Mouse (Mus musculus) splenic B cell, adult 2 months (primary cell): ENCODE data around the gene Gm5678.
"Not testable (repeated sequence)": the region's sequence is repeated elsewhere in the genome, so short reads cannot be mapped to it uniquely, and the experiment has no call there.

Experiments used
- DNase-seq: peaks from one replicate; pipeline ENCODE4 v3.0.0-alpha.2; 2011; ENCODE audit warnings: low read depth, low spot score
- H3K27me3 ChIP-seq: 2 replicates; pipeline ENCODE4 v1.6.1; 2012; ENCODE audit warnings: mild to moderate bottlenecking, low read length, moderate library complexity, mixed read lengths; ENCODE audit not compliant: control insufficient read depth, poor library complexity, insufficient read depth, severe bottlenecking
- H3K36me3 ChIP-seq: 2 replicates; pipeline ENCODE4 v1.6.1; 2012; ENCODE audit warnings: mild to moderate bottlenecking, low read length, moderate library complexity, mixed read lengths; ENCODE audit not compliant: control insufficient read depth, poor library complexity, insufficient read depth, severe bottlenecking

Gm5678 gene

DNA sequence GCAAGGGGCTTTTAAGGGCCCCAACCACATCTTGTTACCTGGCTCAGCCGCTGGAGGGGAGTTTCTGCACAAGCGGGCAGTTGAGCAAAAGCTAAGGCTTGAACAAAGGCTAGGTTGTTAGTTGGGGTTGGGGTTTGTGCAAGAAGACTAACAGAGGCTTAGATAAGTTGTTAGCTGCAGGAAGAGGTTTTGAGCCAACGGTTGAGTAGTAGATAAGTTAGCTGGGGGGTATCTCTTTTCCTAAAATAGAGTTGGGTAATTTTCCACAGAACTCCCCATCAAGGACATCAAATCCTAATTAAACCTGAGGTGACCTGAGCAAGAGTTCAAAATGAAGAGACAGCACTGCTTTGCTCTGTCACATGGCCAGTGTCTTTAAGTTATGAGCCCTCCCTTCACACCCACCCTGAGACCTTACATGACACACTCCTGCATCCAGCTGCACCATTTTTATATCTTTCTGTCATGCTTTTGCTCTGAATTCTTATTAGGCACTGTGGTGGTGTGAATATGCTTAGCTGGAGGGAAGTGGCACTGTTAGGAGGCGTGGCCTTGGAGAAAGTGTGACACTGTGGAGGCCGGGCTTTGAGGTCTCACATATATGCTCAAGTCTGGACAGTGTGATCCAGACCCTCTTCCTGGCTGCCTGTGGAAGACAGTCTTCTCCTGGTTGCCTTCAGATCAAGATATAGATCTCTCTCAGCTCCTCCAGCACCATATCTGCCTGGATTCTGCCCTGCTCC, 20.7 kb downstream of the Gm5678 start:
- no peaks in the 10 kb centered on the region for H3K36me3 ChIP-seq
- H3K27me3 ChIP-seq: no peaks in the 10 kb centered on the region
- no peak for DNase-seq

DNA sequence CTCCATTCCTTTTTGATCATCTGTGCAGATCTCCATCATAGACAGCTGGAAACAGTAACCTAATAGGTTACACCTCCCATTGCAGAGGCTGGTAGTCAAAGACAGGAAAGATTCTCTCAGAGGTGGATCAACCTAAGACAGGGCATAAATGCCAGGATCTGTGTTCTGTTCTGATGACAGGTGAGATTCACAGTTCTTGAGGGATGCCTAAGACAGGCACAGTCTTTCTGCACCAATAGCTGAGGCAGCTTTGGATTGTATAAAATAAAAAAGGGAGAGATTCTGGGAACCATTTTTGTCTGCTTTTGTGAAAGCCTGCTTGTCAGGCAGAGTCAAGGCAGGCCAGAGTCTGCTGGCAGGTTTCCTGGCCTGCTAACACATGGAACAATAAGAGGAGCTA, 40.1 kb downstream of the Gm5678 start:
- no peak for DNase-seq
- Histone ChIP-seq H3K27me3 (peaks cover 2% of the 10 kb centered on the region; the same call in 1 of the 2 replicates), H3K36me3 (no peaks in the 10 kb centered on the region)

DNA sequence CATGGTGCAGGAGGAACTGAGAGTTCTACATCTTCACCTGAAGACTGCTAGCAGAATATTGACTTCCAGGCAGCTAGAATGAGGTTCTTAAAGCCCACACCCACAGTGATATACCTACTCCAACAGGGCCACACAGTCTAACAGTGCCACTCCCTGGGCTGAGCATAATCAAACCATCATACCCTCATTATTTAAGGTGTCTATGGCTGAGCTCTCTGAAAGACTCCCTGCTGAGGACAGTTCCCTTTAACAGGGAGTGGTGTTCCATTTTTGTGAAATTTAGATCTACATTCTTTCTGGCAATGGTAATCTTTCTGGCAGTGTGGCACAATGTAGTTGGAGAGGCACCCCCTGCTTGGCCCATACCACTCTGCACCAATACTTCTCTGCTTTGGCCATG, 41.6 kb downstream of the Gm5678 start:
- Histone ChIP-seq H3K36me3 (no peaks in the 10 kb centered on the region), H3K27me3 (peaks cover 2% of the 10 kb centered on the region; the same call in 1 of the 2 replicates)
- DNase-seq: no peak

DNA sequence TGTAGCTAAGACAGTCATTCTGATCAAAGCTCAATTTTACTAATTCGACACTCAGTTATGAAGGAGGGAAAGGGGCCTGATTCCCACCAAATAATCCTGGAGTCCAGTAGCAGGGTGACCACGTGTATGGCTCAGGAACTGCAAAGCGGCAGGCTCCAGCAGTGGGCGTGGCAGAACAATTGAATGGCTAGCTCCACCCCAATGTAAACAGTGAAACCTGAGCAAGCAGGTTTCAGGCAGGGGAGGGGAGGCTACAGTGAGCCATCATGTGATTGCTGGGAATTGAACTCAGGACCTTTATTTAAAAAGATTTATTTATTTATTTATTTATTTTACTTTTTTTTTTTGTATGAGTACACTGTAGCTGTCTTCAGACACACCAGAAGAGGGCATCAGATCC, 42.6 kb downstream of the Gm5678 start:
- not testable (repeated sequence) for H3K27me3 ChIP-seq, DNase-seq, H3K36me3 ChIP-seq

DNA sequence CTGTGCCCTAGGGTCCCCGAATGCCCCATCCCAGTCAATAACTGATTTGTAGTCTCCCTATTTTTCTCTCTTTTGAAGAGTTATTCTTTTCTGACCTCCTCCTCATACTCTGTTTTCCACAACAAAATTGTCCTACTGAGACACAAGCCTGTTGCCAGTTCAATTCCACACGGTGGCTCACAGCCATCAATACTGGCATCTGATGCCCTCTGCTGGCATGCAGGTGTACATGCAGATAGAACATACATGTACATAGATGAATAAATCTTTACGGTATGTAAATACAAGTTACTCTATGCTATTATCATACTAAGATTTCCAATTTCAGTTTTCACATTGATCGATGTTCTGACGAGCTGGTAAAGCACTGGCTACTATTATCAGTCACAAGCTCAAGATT, 43.2 kb downstream of the Gm5678 start:
- H3K36me3 ChIP-seq: no peaks in the 10 kb centered on the region
- peaks cover 2% of the 10 kb centered on the region; the same call in 1 of the 2 replicates for H3K27me3 ChIP-seq
- no peak for DNase-seq

DNA sequence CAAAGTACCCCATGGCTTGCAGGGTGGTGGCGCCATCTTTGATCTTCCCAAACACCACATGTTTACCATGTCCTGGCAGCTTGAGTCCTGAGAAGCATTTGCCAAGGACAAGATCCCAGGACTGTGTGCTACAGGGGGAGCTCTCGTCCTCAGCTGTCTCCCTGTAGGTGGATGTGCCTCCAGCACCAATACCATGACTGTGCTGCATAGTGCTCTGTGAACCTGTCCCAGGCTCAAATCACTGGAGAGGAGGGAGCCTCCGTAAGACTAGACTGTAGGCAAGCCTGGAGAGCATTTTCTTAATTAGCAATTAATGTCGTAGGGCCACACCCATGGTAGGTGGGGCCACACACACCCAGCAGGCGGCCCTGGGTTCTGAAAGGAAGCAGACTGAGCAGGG, 48.5 kb downstream of the Gm5678 start:
- DNase-seq: no peak
- Histone ChIP-seq H3K27me3 (no peaks in the 10 kb centered on the region), H3K36me3 (no peaks in the 10 kb centered on the region)

DNA sequence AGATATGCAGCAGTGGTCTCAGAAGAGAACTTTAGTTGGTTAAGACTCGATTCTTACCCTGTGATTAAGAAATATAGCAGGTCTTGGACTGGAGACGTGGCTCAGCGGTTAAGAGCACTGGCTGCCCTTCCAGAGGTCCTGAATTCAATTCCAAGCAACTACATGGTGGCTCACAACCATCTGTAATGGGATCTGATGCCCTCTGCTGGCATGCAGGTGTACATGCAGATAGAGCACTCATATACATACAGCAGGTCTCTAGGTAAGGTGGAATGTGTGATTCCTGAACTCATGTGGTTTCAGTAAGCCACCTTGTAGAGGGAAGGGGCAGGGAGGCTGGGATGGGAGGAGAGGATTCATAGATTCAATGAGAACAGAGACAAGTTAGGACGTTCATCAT, 50.3 kb downstream of the Gm5678 start:
- H3K27me3 ChIP-seq: no peaks in the 10 kb centered on the region; the same call in 1 of the 2 replicates
- no peak for DNase-seq
- H3K36me3 ChIP-seq: no peaks in the 10 kb centered on the region

DNA sequence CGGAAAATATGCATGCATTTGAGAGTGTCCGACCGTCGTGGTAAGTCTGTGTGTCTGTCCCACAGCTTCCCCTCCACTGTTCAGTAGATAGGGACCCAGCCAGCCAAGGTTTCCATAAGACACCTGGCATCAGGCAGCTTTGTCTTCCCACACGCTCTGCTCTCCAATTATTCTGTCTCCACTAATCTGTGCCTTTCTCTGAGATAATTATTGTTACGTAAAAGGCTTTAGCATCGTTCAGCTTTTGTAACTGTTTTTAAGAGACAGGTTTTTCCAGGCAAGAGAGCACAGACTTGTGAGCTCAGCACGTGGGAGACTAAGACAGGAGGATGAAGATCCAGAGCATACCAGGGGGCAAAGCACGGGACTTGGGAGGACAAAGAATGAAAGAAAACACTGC, 51.3 kb downstream of the Gm5678 start:
- no peaks in the 10 kb centered on the region for H3K36me3 ChIP-seq
- no peak for DNase-seq
- H3K27me3 ChIP-seq: no peaks in the 10 kb centered on the region; the same call in 1 of the 2 replicates
